Mouse (Mus musculus): ENCODE results near the gene Sst. TPM values are rescaled to one million over a fixed set of nuclear protein-coding genes. Genes with fewer than 3 reads are reported as not detected.
"Not testable (repeated sequence)": the region's sequence is repeated elsewhere in the genome, so short reads cannot be mapped to it uniquely, and the experiment has no call there.

Gene Sst
- total RNA-seq (2021) (under 1 TPM; 0.43 to 0.73 TPM), polyA plus RNA-seq (2012; rRNA removed) (0.38 TPM in 1 of 2 replicates, not detected in the other)
- long read RNA-seq: 0 reads

- DNase-seq: no peak
These were observed at the start of gene Sst for GRCm38 (mm10) chr16:23890636-23891035. Gene Sst, minus strand, starts transcription at chr16:23890958.

DNA sequence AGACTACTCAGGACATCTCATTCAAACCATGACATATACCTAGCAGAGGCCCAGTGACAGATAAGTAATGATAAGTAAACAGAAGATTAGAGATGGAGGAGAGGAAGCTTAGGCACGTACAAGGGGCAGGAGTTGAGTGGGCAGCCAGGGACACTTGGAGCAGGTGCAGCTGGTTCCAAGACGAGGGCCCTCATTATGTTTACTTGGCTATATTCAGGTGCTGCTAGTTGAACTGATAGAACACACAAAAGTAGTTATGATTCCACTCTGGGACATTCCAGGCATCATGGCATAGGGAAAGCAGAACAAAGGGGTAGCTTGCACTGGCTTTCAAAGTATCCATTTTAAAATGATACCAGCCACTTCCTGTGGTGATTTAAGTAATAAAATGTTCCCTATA lies 43.6 kb upstream of the Sst start:
- DNase-seq: no peak

DNA sequence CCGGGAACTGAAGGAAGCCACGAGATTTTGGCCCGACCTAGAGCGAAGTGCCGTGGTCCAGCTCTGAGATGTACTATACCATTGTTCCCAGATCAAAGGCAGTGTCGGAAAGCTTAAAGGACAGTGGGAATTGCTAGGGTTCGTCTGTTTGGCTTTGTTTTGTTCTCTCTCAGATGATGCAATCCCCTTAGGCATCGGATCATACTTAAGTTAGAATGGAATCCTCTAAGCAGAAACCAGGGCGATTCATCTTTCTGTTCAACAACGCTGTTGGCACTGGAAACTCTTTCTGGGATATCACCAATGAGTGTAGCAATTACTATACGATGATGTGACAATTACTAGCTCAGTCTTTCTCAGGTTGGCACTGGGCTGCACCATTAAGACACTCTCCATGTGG lies 41.5 kb upstream of the Sst start, which contains the start of gene Rtp2:
Gene Rtp2 (minus strand): TSS at position 101 of the 400 bp plus-strand sequence.
- no peak for DNase-seq

DNA sequence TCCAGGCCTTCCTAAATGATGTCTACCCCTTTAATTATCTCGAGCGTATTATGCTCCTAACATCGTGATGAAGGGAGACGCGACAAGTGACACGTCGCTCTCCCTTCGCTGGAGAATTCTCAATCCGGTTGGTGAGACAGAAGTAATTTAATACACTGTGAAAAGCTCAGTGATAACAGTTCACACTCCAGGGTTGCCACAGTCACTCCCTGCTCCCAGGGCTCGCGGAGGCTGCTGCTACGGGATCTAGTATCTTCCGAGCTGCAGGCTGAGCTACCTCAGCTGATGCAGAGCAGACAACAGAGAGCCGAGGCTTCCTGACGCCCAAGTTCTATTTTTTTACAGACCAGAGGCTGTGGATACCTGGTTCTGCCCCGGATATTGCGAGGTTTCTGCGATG lies 40.5 kb upstream of the Sst start:
- no peak for DNase-seq

DNA sequence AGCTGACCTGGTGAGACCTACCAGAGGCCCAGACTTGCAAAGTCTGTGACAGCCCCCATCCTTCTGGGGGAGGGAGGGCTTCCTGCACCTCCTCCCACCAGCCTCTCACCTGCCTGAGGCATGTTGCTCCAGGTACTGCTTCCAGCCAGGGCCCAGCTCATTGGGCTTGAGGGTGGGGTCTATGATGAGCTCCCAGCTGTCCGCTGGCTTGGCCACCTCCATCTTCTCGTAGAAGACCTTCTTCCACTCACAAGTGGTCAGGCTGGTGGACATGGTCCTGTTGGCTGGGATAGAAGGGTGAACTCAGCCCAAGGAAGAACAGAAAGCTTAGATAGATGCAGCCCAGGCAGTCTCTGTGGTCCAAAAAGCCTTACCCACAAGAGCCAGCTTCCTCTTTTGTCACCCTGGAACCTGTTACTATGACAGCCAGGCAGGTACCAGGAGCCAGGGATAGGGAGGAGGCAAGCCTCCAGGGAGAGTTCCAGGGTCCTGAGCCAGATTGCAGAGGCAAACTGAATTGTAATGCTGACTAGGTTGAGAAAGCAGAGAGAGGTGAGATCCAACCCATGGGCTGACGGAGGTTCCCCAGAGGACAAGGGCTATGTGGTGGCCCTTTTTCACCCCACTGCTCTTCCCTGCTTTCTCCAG lies 39.8 kb upstream of the Sst start:
- DNase-seq: no peak

DNA sequence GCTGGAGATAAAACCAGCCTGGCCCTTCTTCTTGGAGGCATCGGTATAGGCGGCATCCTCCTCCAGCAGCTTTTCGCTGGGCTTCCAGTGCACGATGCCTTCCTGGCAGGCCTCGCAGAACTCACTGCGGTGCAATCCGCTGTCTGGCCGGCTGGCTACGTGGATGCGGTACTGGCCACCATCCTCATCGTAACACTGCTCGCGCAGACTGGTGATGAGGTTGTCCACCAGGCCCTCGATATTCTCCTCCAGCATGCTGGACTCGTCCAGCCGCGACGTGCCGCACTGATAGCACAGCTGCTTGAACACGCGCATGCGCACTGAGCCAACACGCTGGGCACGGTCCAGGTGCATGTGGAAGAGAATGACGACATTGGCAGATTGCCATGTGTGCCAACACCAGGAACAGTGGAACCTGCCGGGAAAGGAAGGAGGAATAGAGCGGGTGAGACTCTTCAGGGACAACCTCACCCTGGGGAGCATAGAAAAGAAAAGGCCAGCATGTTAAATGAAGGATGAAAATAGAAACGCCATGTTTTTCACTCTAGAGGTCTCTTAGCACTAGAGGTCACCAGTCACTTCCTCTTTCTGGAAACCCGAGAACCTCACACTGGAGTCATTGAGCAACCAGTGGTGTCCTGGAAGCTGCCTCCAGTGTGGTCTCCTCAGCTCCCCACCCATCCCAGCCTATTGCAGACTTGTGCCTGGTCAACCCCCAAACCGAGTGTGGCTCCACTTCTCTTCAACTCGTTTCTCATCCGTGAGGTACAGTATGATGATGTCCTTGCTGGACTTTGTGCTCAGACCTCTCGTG lies 36.8 kb upstream of the Sst start:
- no peak for DNase-seq

GRCm38 (mm10) chr16:23922906-23923305 lies 32.1 kb upstream of the Sst start:
- DNase-seq: no peak

- no peak for DNase-seq
These were observed 30.9 kb upstream of the Sst start for GRCm38 (mm10) chr16:23921697-23922096.

DNA sequence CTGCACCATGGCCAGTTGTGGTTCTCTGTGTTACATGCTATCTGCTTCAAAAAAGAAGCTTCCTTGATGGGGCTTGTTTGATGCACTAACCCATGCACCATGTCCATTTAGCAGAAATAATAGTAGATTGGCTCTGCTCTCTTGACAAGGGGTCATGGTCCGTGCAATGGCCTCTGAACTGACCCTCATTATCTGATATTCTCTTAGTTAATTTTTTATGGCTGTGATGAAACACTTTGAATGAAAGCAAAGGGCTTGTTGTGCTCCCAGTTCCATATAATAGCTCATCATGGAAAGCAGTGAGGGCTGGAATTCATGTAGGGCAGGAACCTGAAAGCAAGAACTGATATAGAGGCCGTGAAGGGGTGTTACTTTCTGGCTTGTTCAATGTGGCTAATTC lies 28.7 kb upstream of the Sst start:
- DNase-seq: no peak

DNA sequence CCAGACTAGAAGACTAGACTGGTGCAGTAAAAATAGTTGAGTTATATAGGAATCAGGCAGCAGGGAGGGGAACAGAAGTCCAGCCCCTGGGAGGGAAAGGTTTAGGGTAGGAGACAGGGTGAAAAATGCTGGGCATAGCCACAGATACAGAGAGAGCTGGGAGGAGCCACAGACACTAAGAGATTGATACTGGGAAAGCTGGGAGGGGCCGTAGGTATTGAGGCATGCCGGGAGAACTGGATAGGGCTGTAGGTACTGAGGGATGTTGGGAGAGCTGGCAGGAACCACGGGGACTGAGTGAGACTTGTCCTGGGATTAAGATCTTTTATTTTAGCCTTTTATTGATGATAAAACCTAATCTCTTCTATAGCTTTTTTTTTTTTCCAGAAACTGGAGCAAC lies 22.6 kb upstream of the Sst start:
- no peak for DNase-seq

DNA sequence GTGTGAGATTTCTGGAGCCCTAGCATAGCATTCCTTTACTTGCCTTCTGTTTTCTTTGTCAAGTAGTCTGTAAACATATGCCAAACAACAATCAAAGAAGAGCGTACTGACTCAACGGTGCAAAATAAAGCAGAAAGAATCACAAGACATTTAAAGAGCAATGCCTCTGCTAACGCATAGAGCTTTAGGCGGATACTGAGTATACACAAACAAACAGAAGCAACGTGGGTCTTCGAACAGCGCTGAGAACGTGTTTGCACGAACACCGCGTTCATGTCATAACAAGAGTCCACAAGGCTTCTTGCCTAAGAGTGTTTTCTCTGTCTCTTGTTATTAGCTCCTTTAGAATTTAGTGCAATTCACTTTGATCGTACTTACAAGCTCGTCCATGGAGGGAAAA lies 22.0 kb upstream of the Sst start:
- DNase-seq: no peak

GRCm38 (mm10) chr16:23909015-23909354 lies 18.2 kb upstream of the Sst start:
- DNase-seq: not testable (repeated sequence)

DNA sequence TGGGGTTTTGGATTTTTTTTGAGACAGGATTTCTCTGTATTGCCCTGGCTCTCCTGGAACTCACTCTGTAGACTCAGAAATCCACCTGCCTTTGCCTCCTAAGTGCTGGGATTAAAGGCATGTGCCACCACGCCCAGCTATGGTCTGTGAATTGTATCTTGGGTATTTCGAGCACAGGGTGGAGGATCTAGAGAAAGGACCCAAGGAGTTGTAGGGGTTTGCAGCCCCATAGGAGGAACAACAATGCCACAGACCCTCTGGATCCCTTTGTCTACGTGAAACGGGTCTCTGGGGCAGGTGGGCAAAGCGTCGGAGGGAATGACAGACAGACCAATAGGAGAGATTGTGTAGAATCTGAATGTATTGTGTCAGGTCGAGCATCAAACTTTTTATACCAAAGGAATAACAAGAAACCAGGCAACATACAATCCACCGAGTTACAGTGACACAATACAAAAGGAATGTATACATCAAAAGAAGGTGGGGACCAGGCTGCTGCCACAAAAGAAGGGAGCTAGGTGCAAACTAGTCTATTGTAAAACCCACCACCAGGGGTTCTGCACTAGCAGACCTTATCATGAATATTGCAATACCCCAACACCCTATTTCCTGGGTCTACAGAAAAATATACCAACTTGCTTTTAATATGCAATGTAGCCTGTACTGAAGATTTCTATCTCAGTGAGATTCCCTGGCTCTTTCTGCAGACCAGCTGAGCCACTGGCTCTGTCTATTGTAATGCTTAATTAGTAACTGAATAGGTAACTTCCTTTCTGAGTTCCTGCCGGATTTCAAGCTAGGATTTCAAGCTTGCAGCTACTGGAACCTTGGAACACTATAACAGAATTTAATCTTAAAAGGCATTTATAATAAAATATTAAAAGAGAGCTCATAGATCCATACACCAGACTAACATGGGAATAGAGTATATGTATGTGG lies 17.6 kb upstream of the Sst start:
- DNase-seq: not testable (repeated sequence)

DNA sequence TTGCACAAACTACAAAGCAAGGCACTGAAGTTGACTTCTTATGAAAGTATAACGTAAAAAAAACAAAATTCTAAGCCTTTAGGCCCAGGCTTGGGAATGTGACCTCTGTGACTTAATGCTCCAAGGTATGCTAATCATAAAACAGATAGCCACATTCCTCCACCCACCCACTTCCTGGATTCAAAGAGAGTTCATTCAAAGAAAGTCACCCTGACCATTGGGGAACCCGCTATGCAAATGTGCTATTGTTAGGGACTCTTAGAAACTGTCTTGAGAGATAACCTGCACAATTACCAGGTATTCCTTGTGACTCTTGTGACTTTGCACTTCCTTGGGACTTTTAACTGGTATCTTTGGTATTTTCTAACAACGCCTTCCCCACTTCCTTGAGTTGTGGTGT lies 15.8 kb upstream of the Sst start:
- DNase-seq: not testable (repeated sequence)

GRCm38 (mm10) chr16:23901411-23901810 lies 10.7 kb upstream of the Sst start:
- no peak for DNase-seq

- no peak for DNase-seq
These were observed 9.3 kb upstream of the Sst start for GRCm38 (mm10) chr16:23900061-23900460.

- peak; percentile 82 for DNase-seq
These were observed 8.1 kb upstream of the Sst start for GRCm38 (mm10) chr16:23898840-23899239.

GRCm38 (mm10) chr16:23897984-23898586 lies 7.3 kb upstream of the Sst start:
- peak; percentile 88 for DNase-seq

DNA sequence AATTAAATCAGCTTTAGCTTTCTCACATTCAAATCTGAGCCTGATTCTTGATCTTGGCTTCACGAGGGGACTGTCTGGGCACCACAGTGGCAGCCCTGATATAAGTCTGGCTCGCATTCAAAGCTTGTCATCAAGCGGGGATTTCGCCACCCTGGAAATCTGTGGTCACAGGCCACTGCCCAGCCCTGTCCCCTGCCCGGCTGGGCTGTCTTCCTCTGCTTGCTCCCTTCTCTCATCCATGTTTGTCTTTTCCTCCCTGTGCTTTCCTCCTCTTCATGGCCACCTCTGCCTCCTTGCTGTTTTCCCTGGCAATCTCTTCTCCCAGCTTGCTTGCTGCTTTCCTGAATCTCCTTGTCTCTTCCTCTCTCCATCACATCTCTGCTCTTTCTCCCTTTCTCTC lies 6.7 kb upstream of the Sst start:
- peak; percentile 60 for DNase-seq

DNA sequence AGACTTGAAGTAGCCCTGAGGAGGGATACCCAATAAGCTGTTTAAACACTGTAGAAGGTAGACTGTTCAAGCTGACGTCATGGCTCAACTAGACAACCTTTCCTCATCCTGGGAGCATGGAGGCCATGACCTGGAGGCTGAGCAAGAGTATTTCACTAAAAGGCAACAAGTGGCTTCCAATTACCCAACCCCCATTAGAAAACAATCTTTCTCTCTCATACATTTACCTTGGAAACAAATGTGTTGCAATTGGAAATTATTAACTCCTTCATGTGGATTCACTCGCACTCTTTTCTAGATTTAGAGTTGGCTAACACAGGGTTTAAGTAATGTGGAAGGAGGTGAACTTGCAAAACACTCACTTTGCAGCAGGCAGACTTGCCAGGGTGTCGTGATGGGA lies 4.4 kb upstream of the Sst start:
- no peak for DNase-seq

DNA sequence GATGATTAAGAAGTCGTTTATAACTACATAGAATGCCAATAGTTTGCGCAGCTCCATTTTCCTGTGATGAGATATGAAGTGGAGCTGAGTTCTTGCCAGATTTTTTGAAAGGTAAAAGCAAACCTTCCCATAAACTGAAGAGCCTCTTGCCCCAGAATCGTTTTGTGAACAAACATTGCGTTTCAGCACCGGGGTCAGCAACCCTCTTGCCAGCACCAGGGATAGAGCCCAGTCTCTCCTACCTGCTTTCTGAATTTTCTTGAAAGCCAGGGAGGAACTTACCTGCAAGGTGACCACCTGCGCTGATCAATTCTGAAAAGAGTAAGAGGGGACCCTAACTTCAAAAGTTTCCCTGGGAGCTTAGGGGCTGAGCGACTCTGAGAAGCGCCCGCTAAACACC lies 607 bp downstream of the Sst start:
- DNase-seq: peak; percentile 17

All from adrenal gland, adult 2 months (tissue).